Mouse (Mus musculus): ENCODE results near the gene Tacc3. TPM values are rescaled to one million over a fixed set of nuclear protein-coding genes. Genes with fewer than 3 reads are reported as not detected.

Gene Tacc3
- polyA plus RNA-seq (2016; fragmentation: Nextera tagmentation; extraction: Ambion mirVana): 150 and 160 TPM in 2 replicates

GRCm38 (mm10) chr5:33657787-33658663 is at the start of gene Tacc3, which contains the start of gene Tmem129:
TSS of gene Tacc3 (plus strand) at chr5:33658128.
TSS of gene Tmem129 (minus strand) at chr5:33658416.
- H3K9ac ChIP-seq: peak within 1 kb of the TSS; percentile 75
- no peaks in the 10 kb centered on the region for H3K9me3 ChIP-seq
- no peaks in the 10 kb centered on the region for H3K27me3 ChIP-seq (replicated peaks)
- H3K4me2 ChIP-seq (replicated peaks): peak within 1 kb of the TSS; percentile 94
- WGBS: under 1% methylated on average over 60 of the region's 60 CpGs
- ATAC-seq (ENCODE audit: low FRiP score, low read depth): peak; percentile 97
- H3K4me3 ChIP-seq: peak within 1 kb of the TSS; percentile 73
- H3K27ac ChIP-seq: peak within 1 kb of the TSS; percentile 79
- H3K36me3 ChIP-seq: peaks cover 37% of the 10 kb centered on the region
- peaks cover 23% of the 10 kb centered on the region for H3K4me1 ChIP-seq

- 91% methylated on average over 1 of the region's 1 CpGs for WGBS
- Histone ChIP-seq H3K27me3 (replicated peaks) (no peaks in the 10 kb centered on the region), H3K4me1 (no peaks in the 10 kb centered on the region), H3K27ac (no peak overlapping the region), H3K4me2 (replicated peaks) (no peak overlapping the region), H3K9me3 (no peaks in the 10 kb centered on the region), H3K4me3 (no peak overlapping the region), H3K9ac (no peak overlapping the region), H3K36me3 (peaks cover 59% of the 10 kb centered on the region)
- no peak for ATAC-seq (ENCODE audit: low FRiP score, low read depth)
These were observed 48.7 kb upstream of the Tacc3 start for GRCm38 (mm10) chr5:33609226-33609625.

GRCm38 (mm10) chr5:33611795-33612194 is 46.1 kb upstream of the Tacc3 start:
- 90% methylated on average over 1 of the region's 1 CpGs for WGBS
- Histone ChIP-seq H3K36me3 (peaks cover 46% of the 10 kb centered on the region), H3K4me1 (no peaks in the 10 kb centered on the region), H3K27me3 (replicated peaks) (no peaks in the 10 kb centered on the region), H3K4me2 (replicated peaks) (no peak overlapping the region), H3K4me3 (no peak overlapping the region), H3K27ac (no peak overlapping the region), H3K9ac (no peak overlapping the region), H3K9me3 (no peaks in the 10 kb centered on the region)
- no peak for ATAC-seq (ENCODE audit: low FRiP score, low read depth)

GRCm38 (mm10) chr5:33614391-33614790 is 43.5 kb upstream of the Tacc3 start:
- Histone ChIP-seq H3K4me3 (no peak overlapping the region), H3K9ac (no peak overlapping the region), H3K4me1 (no peaks in the 10 kb centered on the region), H3K9me3 (no peaks in the 10 kb centered on the region), H3K4me2 (replicated peaks) (no peak overlapping the region), H3K27ac (no peak overlapping the region), H3K27me3 (replicated peaks) (no peaks in the 10 kb centered on the region), H3K36me3 (peaks cover 23% of the 10 kb centered on the region; the same call in 1 of the 2 replicates)
- ATAC-seq (ENCODE audit: low FRiP score, low read depth): no peak
- 94% methylated on average over 6 of the region's 6 CpGs for WGBS

GRCm38 (mm10) chr5:33622671-33623070 is 35.3 kb upstream of the Tacc3 start:
- WGBS: 90% methylated on average over 2 of the region's 2 CpGs
- H3K4me1 ChIP-seq: peaks cover under 1% of the 10 kb centered on the region; the same call in 1 of the 2 replicates
- no peak overlapping the region for H3K27ac ChIP-seq

GRCm38 (mm10) chr5:33623766-33624165 is 34.2 kb upstream of the Tacc3 start:
- Histone ChIP-seq H3K36me3 (no peaks in the 10 kb centered on the region; the same call in 1 of the 2 replicates), H3K9me3 (no peaks in the 10 kb centered on the region), H3K27me3 (replicated peaks) (no peaks in the 10 kb centered on the region), H3K4me3 (no peak overlapping the region), H3K4me1 (peaks cover 9% of the 10 kb centered on the region; the same call in 1 of the 2 replicates), H3K4me2 (replicated peaks) (no peak overlapping the region), H3K27ac (no peak overlapping the region), H3K9ac (no peak overlapping the region)
- ATAC-seq (ENCODE audit: low FRiP score, low read depth): no peak
- 84% methylated on average over 3 of the region's 3 CpGs for WGBS

More at GRCm38 (mm10) chr5:33622671-33623070, 35.3 kb upstream of the Tacc3 start:
- Histone ChIP-seq H3K9ac (no peak overlapping the region), H3K9me3 (no peaks in the 10 kb centered on the region), H3K4me3 (no peak overlapping the region), H3K27me3 (replicated peaks) (no peaks in the 10 kb centered on the region), H3K36me3 (no peaks in the 10 kb centered on the region; the same call in 1 of the 2 replicates), H3K4me2 (replicated peaks) (no peak overlapping the region)
- ATAC-seq (ENCODE audit: low FRiP score, low read depth): no peak

GRCm38 (mm10) chr5:33627968-33628367 is 30.0 kb upstream of the Tacc3 start:
- Histone ChIP-seq H3K27me3 (replicated peaks) (no peaks in the 10 kb centered on the region), H3K4me2 (replicated peaks) (peak overlapping the region; percentile 81), H3K4me3 (peak overlapping the region; percentile 15; the same call in 1 of the 2 replicates), H3K9me3 (no peaks in the 10 kb centered on the region), H3K27ac (no peak overlapping the region), H3K4me1 (peaks cover 19% of the 10 kb centered on the region), H3K36me3 (no peaks in the 10 kb centered on the region), H3K9ac (no peak overlapping the region)
- 40% methylated on average over 4 of the region's 4 CpGs for WGBS
- ATAC-seq (ENCODE audit: low FRiP score, low read depth): no peak

GRCm38 (mm10) chr5:33628820-33629300 is 29.1 kb upstream of the Tacc3 start:
- no peak for ATAC-seq (ENCODE audit: low FRiP score, low read depth)
- Histone ChIP-seq H3K27me3 (replicated peaks) (no peaks in the 10 kb centered on the region), H3K27ac (peak overlapping the region; percentile 82), H3K36me3 (no peaks in the 10 kb centered on the region), H3K9me3 (no peaks in the 10 kb centered on the region), H3K4me1 (peaks cover 19% of the 10 kb centered on the region), H3K4me3 (peak overlapping the region; percentile 74), H3K9ac (peak overlapping the region; percentile 61), H3K4me2 (replicated peaks) (peak overlapping the region; percentile 81)
- WGBS: 0% methylated on average over 24 of the region's 24 CpGs

GRCm38 (mm10) chr5:33629301-33629987 is 28.5 kb upstream of the Tacc3 start, which contains the start of the genes Fam53a and Gm9903:
TSS of gene Fam53a (minus strand) at chr5:33629635.
TSS of gene Gm9903 (plus strand) at chr5:33629925.
- Histone ChIP-seq H3K9me3 (no peaks in the 10 kb centered on the region), H3K27me3 (replicated peaks) (no peaks in the 10 kb centered on the region), H3K27ac (peak within 1 kb of the TSS; percentile 82), H3K4me1 (peaks cover 19% of the 10 kb centered on the region), H3K4me3 (peak within 1 kb of the TSS; percentile 74), H3K9ac (peak within 1 kb of the TSS; percentile 61), H3K4me2 (replicated peaks) (peak within 1 kb of the TSS; percentile 81), H3K36me3 (no peaks in the 10 kb centered on the region)
- peak; percentile 96 for ATAC-seq (ENCODE audit: low FRiP score, low read depth)
- under 1% methylated on average over 99 of the region's 99 CpGs for WGBS

GRCm38 (mm10) chr5:33630061-33630460 is 27.9 kb upstream of the Tacc3 start:
- Histone ChIP-seq H3K27ac (no peak overlapping the region), H3K9me3 (no peaks in the 10 kb centered on the region), H3K4me3 (peak overlapping the region; percentile 74), H3K4me1 (peaks cover 19% of the 10 kb centered on the region), H3K4me2 (replicated peaks) (peak overlapping the region; percentile 81), H3K9ac (peak overlapping the region; percentile 57), H3K27me3 (replicated peaks) (no peaks in the 10 kb centered on the region), H3K36me3 (no peaks in the 10 kb centered on the region)
- 5% methylated on average over 9 of the region's 9 CpGs for WGBS
- ATAC-seq (ENCODE audit: low FRiP score, low read depth): peak; percentile 29

GRCm38 (mm10) chr5:33630615-33631014 is 27.3 kb upstream of the Tacc3 start:
- Histone ChIP-seq H3K9me3 (no peaks in the 10 kb centered on the region), H3K27ac (no peak overlapping the region)
- WGBS: 75% methylated on average over 4 of the region's 4 CpGs

GRCm38 (mm10) chr5:33632526-33632925 is 25.4 kb upstream of the Tacc3 start:
- Histone ChIP-seq H3K4me1 (peaks cover 19% of the 10 kb centered on the region), H3K9me3 (no peaks in the 10 kb centered on the region), H3K4me2 (replicated peaks) (no peak overlapping the region), H3K4me3 (no peak overlapping the region), H3K36me3 (no peaks in the 10 kb centered on the region; the same call in 1 of the 2 replicates), H3K9ac (no peak overlapping the region), H3K27me3 (replicated peaks) (no peaks in the 10 kb centered on the region), H3K27ac (no peak overlapping the region)
- ATAC-seq (ENCODE audit: low FRiP score, low read depth): no peak
- 97% methylated on average over 1 of the region's 1 CpGs for WGBS

More at GRCm38 (mm10) chr5:33630615-33631014, 27.3 kb upstream of the Tacc3 start:
- 0 out of 2 replicates have a peak overlapping the region, but pooled peaks have one; percentile 26 for H3K9ac ChIP-seq
- H3K4me2 ChIP-seq (replicated peaks): peak overlapping the region; percentile 81
- peaks cover 19% of the 10 kb centered on the region for H3K4me1 ChIP-seq
- peak overlapping the region; percentile 74; the same call in 1 of the 2 replicates for H3K4me3 ChIP-seq
- no peaks in the 10 kb centered on the region for H3K27me3 ChIP-seq (replicated peaks)
- ATAC-seq (ENCODE audit: low FRiP score, low read depth): no peak
- no peaks in the 10 kb centered on the region for H3K36me3 ChIP-seq

Data from neural tube, embryonic 12.5 days (tissue).